Mouse (Mus musculus) MEL (cell line): Measurements from ENCODE around the gene Mex3a. TPM values are rescaled to one million over a fixed set of nuclear protein-coding genes. Genes with fewer than 3 reads are reported as not detected.

Experiments used
- DNase-seq: peaks from one replicate; pipeline ENCODE4 v3.0.0; 2011; ENCODE audit warnings: low read depth, low spot score
- H3K27ac ChIP-seq: 2 replicates; pipeline ENCODE4 v1.5.1; 2012; ENCODE audit warnings: low read depth, mild to moderate bottlenecking, control low read depth, low read length, moderate library complexity; ENCODE audit not compliant: control insufficient read depth
- H3K27me3 ChIP-seq, 2 experiments: fragments of 150-350 bp in 1 of 2; sonication (generic) in 1 of 2; 2 replicates each; pipeline ENCODE4 v1.6.1; 2012; ENCODE audit warnings: low read length in 2 of 2, mild to moderate bottlenecking in 2 of 2, improper control_type of control experiment in 1 of 2, moderate library complexity in 1 of 2; ENCODE audit not compliant: insufficient read depth in 2 of 2, control insufficient read depth in 1 of 2
- H3K36me3 ChIP-seq, 2 experiments: 2 replicates each; pipeline ENCODE4 v1.6.1; 2012 to 2014; ENCODE audit warnings: low read length in 2 of 2, improper control_type of control experiment in 1 of 2, inconsistent platforms in 1 of 2, mild to moderate bottlenecking in 1 of 2; ENCODE audit not compliant: insufficient read depth in 2 of 2, control insufficient read depth in 1 of 2
- H3K4me1 ChIP-seq, 2 experiments: fragments of 150-350 bp in 1 of 2; sonication (generic) in 1 of 2; 2 replicates each; pipeline ENCODE4 v1.6.1; 2012; ENCODE audit warnings: low read length in 2 of 2, improper control_type of control experiment in 1 of 2, mild to moderate bottlenecking in 1 of 2; ENCODE audit not compliant: insufficient read depth in 2 of 2, control insufficient read depth in 1 of 2
- H3K4me3 ChIP-seq, 2 experiments: fragments of 150-350 bp in 1 of 2; sonication (generic) in 1 of 2; 2 replicates each; pipeline ENCODE4 v1.5.1; 2012; ENCODE audit warnings: low read depth in 2 of 2, low read length in 2 of 2, mild to moderate bottlenecking in 2 of 2, moderate library complexity in 2 of 2, control low read depth in 1 of 2, improper control_type of control experiment in 1 of 2; ENCODE audit not compliant: control insufficient read depth in 1 of 2, insufficient read depth in 1 of 2
- H3K79me2 ChIP-seq: 2 replicates; pipeline ENCODE4 v1.6.1; 2012; ENCODE audit warnings: mild to moderate bottlenecking, low read length, moderate library complexity; ENCODE audit not compliant: control insufficient read depth, poor library complexity, insufficient read depth
- H3K9ac ChIP-seq: 2 replicates; pipeline ENCODE4 v1.6.1; 2012; ENCODE audit warnings: low read depth, mild to moderate bottlenecking, control low read depth, low read length, moderate library complexity; ENCODE audit not compliant: control insufficient read depth, poor library complexity, severe bottlenecking
- H3K9me3 ChIP-seq: fragments of 150-350 bp; sonication (generic); replicated peaks from 2 replicates; pipeline ENCODE4 v1.6.1; 2012; ENCODE audit warnings: mild to moderate bottlenecking, low read length, improper control_type of control experiment, moderate library complexity; ENCODE audit not compliant: insufficient read depth
- BHLHE40 ChIP-seq: IDR thresholded peaks from 2 replicates; pipeline ENCODE4 v1.6.1; 2012; ENCODE audit warnings: low read depth, mild to moderate bottlenecking, inconsistent platforms, low read length, improper control_type of control experiment, borderline replicate concordance
- CHD1 ChIP-seq: IDR thresholded peaks from 2 replicates; pipeline ENCODE4 v1.6.1; 2012; ENCODE audit warnings: low read depth, mild to moderate bottlenecking, inconsistent platforms, low read length, improper control_type of control experiment
- CHD2 ChIP-seq: IDR thresholded peaks from 2 replicates; pipeline ENCODE4 v1.6.1; 2011; ENCODE audit warnings: low read length, improper control_type of control experiment
- E2F4 ChIP-seq: IDR thresholded peaks from 2 replicates; pipeline ENCODE4 v1.6.1; 2011; ENCODE audit warnings: low read depth, low read length, improper control_type of control experiment, borderline replicate concordance
- ELF1 ChIP-seq: IDR thresholded peaks from 2 replicates; pipeline ENCODE4 v1.6.1; 2014; ENCODE audit warnings: low read depth, mild to moderate bottlenecking, inconsistent platforms, low read length, improper control_type of control experiment, moderate library complexity
- EP300 ChIP-seq, 2 experiments: IDR thresholded peaks; 2 replicates each; pipeline ENCODE4 v1.6.1; 2011; ENCODE audit warnings: improper control_type of control experiment in 2 of 2, low read length in 2 of 2, low read depth in 1 of 2, mild to moderate bottlenecking in 1 of 2
- GATA1 ChIP-seq: IDR thresholded peaks from 2 replicates; pipeline ENCODE4 v1.6.1; 2011; ENCODE audit warnings: low read depth, low read length, improper control_type of control experiment
- HCFC1 ChIP-seq: IDR thresholded peaks from 2 replicates; pipeline ENCODE4 v1.6.1; 2012; ENCODE audit warnings: low read depth, mild to moderate bottlenecking, inconsistent platforms, low read length, improper control_type of control experiment, moderate library complexity
- JUND ChIP-seq: IDR thresholded peaks from 2 replicates; pipeline ENCODE4 v1.6.1; 2011; ENCODE audit warnings: low read depth, mild to moderate bottlenecking, improper control_type of control experiment, low read length
- KAT2A ChIP-seq: conservative IDR thresholded peaks from 2 replicates; pipeline ENCODE4 v1.6.1; 2012; ENCODE audit warnings: low read depth, low read length, improper control_type of control experiment, inconsistent platforms
- MAFK ChIP-seq: IDR thresholded peaks from 2 replicates; pipeline ENCODE4 v1.6.1; 2011; ENCODE audit warnings: low read depth, mild to moderate bottlenecking, low read length, improper control_type of control experiment, borderline replicate concordance
- MAX ChIP-seq: IDR thresholded peaks from 2 replicates; pipeline ENCODE4 v1.6.1; 2011; ENCODE audit warnings: low read length, improper control_type of control experiment
- MAZ ChIP-seq: IDR thresholded peaks from 2 replicates; pipeline ENCODE4 v1.6.1; 2012; ENCODE audit warnings: low read depth, mild to moderate bottlenecking, inconsistent platforms, low read length, improper control_type of control experiment
- MYB ChIP-seq: IDR thresholded peaks from 2 replicates; pipeline ENCODE4 v1.6.1; 2011; ENCODE audit warnings: mild to moderate bottlenecking, low read depth, low read length, improper control_type of control experiment
- MYC ChIP-seq: IDR thresholded peaks from 2 replicates; pipeline ENCODE4 v1.6.1; 2011; ENCODE audit warnings: low read depth, mild to moderate bottlenecking, low read length, improper control_type of control experiment, moderate library complexity
- NELFE ChIP-seq: IDR thresholded peaks from 2 replicates; pipeline ENCODE4 v1.6.1; 2011; ENCODE audit warnings: low read depth, low read length, improper control_type of control experiment
- NRF1 ChIP-seq: IDR thresholded peaks from 2 replicates; pipeline ENCODE4 v1.6.1; 2014; ENCODE audit warnings: low read depth, mild to moderate bottlenecking, inconsistent platforms, low read length, improper control_type of control experiment, moderate library complexity; ENCODE audit not compliant: poor library complexity, insufficient read depth, severe bottlenecking
- POLR2A ChIP-seq, 2 experiments: IDR thresholded peaks; 2 replicates each; pipeline ENCODE4 v1.6.1; 2011 to 2012; ENCODE audit warnings: low read length in 2 of 2, mild to moderate bottlenecking in 2 of 2, control low read depth in 1 of 2, improper control_type of control experiment in 1 of 2, low read depth in 1 of 2, moderate library complexity in 1 of 2; ENCODE audit not compliant: control insufficient read depth in 1 of 2, insufficient read depth in 1 of 2, poor library complexity in 1 of 2
- POLR2AphosphoS5 ChIP-seq: IDR thresholded peaks from 2 replicates; pipeline ENCODE4 v1.6.1; 2012; ENCODE audit warnings: low read depth, borderline replicate concordance, mild to moderate bottlenecking, inconsistent platforms, low read length, moderate library complexity, mixed read lengths
- SIN3A ChIP-seq: IDR thresholded peaks from 2 replicates; pipeline ENCODE4 v1.6.1; 2012; ENCODE audit warnings: low read length, improper control_type of control experiment, inconsistent platforms
- SMC3 ChIP-seq: IDR thresholded peaks from 2 replicates; pipeline ENCODE4 v1.6.1; 2011; ENCODE audit warnings: low read depth, low read length, improper control_type of control experiment
- TAL1 ChIP-seq: IDR thresholded peaks from 2 replicates; pipeline ENCODE4 v1.6.1; 2012; ENCODE audit warnings: mild to moderate bottlenecking, inconsistent platforms, low read length, moderate library complexity, mixed read lengths
- TBP ChIP-seq: IDR thresholded peaks from 2 replicates; pipeline ENCODE4 v1.8.0; 2011; ENCODE audit warnings: low read depth, low read length, improper control_type of control experiment
- TCF12 ChIP-seq: IDR thresholded peaks from 2 replicates; pipeline ENCODE4 v1.6.1; 2014; ENCODE audit warnings: low read depth, mild to moderate bottlenecking, inconsistent platforms, low read length, improper control_type of control experiment, moderate library complexity
- USF2 ChIP-seq, 2 experiments: IDR thresholded peaks; 2 replicates each; pipeline ENCODE4 v1.6.1; 2011 to 2012; ENCODE audit warnings: improper control_type of control experiment in 2 of 2, low read length in 2 of 2, borderline replicate concordance in 1 of 2, inconsistent platforms in 1 of 2, low read depth in 1 of 2, mild to moderate bottlenecking in 1 of 2; ENCODE audit not compliant: insufficient read depth in 1 of 2
- ZKSCAN1 ChIP-seq: IDR thresholded peaks from 2 replicates; pipeline ENCODE4 v1.6.1; 2012; ENCODE audit warnings: low read depth, mild to moderate bottlenecking, inconsistent platforms, low read length, improper control_type of control experiment, moderate library complexity
- ZMIZ1 ChIP-seq: IDR thresholded peaks from 2 replicates; pipeline ENCODE4 v1.6.1; 2012; ENCODE audit warnings: low read depth, mild to moderate bottlenecking, inconsistent platforms, low read length, improper control_type of control experiment, moderate library complexity
- polyA plus RNA-seq, 2 experiments: library from polyadenylated mRNA; stranded (reverse) in 1 of 2; unstranded in 1 of 2; fragments of >175 nt in 1 of 2; fragments of >200 nt in 1 of 2; gene quantifications; 2 replicates each; pipeline versions ENCODE4 v1.2.1 to v1.2.4; 2012; ENCODE audit warnings: low replicate concordance in 2 of 2, low read depth in 1 of 2; ENCODE audit not compliant: insufficient read length in 2 of 2, insufficient read depth in 1 of 2, missing spikeins in 1 of 2
- total RNA-seq: library from RNA; depleted of rRNA; stranded (reverse); fragments of 300-350 nt; gene quantifications from 2 replicates; pipeline ENCODE4 v1.2.3, GENCODE M21; 2012

Mex3a gene
- total and polyA plus RNA-seq, 3 experiments = 5.5 to 10.1 TPM; not detected in 1

GRCm38 (mm10) chr3:88578498-88579424 lies 46.6 kb downstream of the Mex3a start:
- Histone ChIP-seq H3K79me2 (peaks cover 21% of the 10 kb centered on the region), H3K9me3 (no peaks in the 10 kb centered on the region), H3K9ac (peak overlapping the region; percentile 89), H3K27ac (peak overlapping the region; percentile 25; the same call in 1 of the 2 replicates), H3K4me3 (peak overlapping the region; percentile 87 to 93), H3K36me3 (peaks cover 17 to 18% of the 10 kb centered on the region in 2 experiments), H3K4me1 (peaks cover 0 to 19% of the 10 kb centered on the region in 2 experiments; a peak in 2 of 4 replicates), H3K27me3 (no peaks in the 10 kb centered on the region)
- TF ChIP-seq ZMIZ1 = no peak
- TF ChIP-seq MAX = peak; percentile 3; the same call in 1 of the 2 replicates
- 0 out of 2 replicates have a peak, but pooled peaks have one; percentile 9 for TF ChIP-seq CHD1
- no peak for TF ChIP-seq ELF1
- no peak for TF ChIP-seq MAZ
- TF ChIP-seq TAL1 = peak; percentile 50
- DNase-seq = peak; percentile 47

GRCm38 (mm10) chr3:88579454-88580117 lies 47.4 kb downstream of the Mex3a start:
- Histone ChIP-seq H3K27me3 (no peaks in the 10 kb centered on the region), H3K27ac (peak overlapping the region; percentile 53), H3K36me3 (peaks cover 17 to 18% of the 10 kb centered on the region in 2 experiments), H3K9me3 (no peaks in the 10 kb centered on the region), H3K79me2 (peaks cover 21% of the 10 kb centered on the region), H3K4me3 (peak overlapping the region; percentile 87 to 93), H3K9ac (peak overlapping the region; percentile 89), H3K4me1 (peaks cover 0 to 19% of the 10 kb centered on the region in 2 experiments; a peak in 2 of 4 replicates)
- DNase-seq = peak; percentile 97
- TF ChIP-seq TCF12 = peak; percentile 79
- peak; percentile 73; the same call in 1 of the 2 replicates for TF ChIP-seq MAZ
- TF ChIP-seq SIN3A = peak; percentile 96
- no peak for TF ChIP-seq USF2 (IDR thresholded peaks at IDR 0.05; ENCODE audit: borderline replicate concordance in 1 of 2, insufficient read depth in 1 of 2, low read depth in 1 of 2, low read length in 2 of 2)
- no peak for TF ChIP-seq POLR2AphosphoS5
- no peak; the same call in 1 of the 2 replicates for TF ChIP-seq E2F4
- no peak for TF ChIP-seq ZKSCAN1
- TF ChIP-seq GATA1 = no peak
- no peak for TF ChIP-seq SMC3
- 0 out of 2 replicates have a peak, but pooled peaks have one; percentile 38 for TF ChIP-seq MAFK
- no peak for TF ChIP-seq NRF1
- TF ChIP-seq BHLHE40 = no peak
- TF ChIP-seq MYB = no peak
- TF ChIP-seq NELFE = peak; percentile 90
- peak; percentile 95 for TF ChIP-seq TBP
- no peak for TF ChIP-seq EP300 (IDR thresholded peaks at IDR 0.05; ENCODE audit: low read depth in 1 of 2, low read length in 2 of 2)
- TF ChIP-seq MYC = peak; percentile 69
- no peak for TF ChIP-seq CHD2
- no peak for TF ChIP-seq ZMIZ1
- TF ChIP-seq HCFC1 = peak; percentile 97
- TF ChIP-seq POLR2A (IDR thresholded peaks at IDR 0.05; ENCODE audit: control insufficient read depth in 1 of 2, insufficient read depth in 1 of 2, low read depth in 1 of 2, low read length in 2 of 2, poor library complexity in 1 of 2) = peak; percentile 83 to 95
- no peak for TF ChIP-seq JUND
- TF ChIP-seq ELF1 = peak; percentile 91
- TF ChIP-seq KAT2A = peak; percentile 96
